Mouse (Mus musculus): ENCODE data around the gene Sbp.

- TF ChIP-seq EP300 (IDR thresholded peaks at IDR 0.05) (no peak), CTCF (IDR thresholded peaks at IDR 0.05) (no peak)
Measured at GRCm38 (mm10) chr17:23992789-23993553, 51.5 kb downstream of the Sbp start.
